In the genomic region with DNA sequence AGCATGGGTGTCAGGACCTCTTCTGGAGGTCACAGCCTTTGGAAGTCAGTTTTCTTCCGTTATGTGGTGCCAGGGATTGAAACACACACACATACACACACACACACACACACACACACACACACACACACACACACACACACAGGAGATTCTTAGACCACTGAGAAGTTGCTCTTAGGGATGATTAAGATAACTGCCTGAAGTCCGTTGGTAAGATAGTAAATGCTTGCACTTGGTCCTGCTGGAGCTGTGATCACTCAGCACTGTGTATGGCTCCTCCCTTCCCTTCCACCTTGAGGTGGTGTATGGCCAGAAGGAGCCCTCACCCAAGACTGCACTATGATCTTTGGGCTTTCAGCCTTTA, we compare ENCODE assay signal across 23 mouse cellular contexts.
DNase-seq lines count a peak whose midpoint lies in the region; ATAC-seq and TF ChIP-seq lines count a peak whose summit lies in the region.
"Had no signal": no experiment of that assay in that cellular context is flagged by ENCODE, and none has a peak within 500 bp of the region (broad histone marks: within the 10 kb centered on the region; RNA-seq: fewer than 3 reads in every experiment).

No protein-coding gene starts in this region.

- no peaks in the 10 kb centered on the region for H3K79me2 ChIP-seq in MEL (ENCODE audit: control insufficient read depth, insufficient read depth, low read length, poor library complexity)

- TF ChIP-seq EP300 in MEL (IDR thresholded peaks at IDR 0.05; ENCODE audit: low read depth in 1 of 2, low read length in 2 of 2) = peak; percentile 72 to 89

- H3K4me2 ChIP-seq in intestine, postnatal 0 days (replicated peaks; ENCODE audit: low read depth) = no peak overlapping the region
- no peak overlapping the region for H3K4me2 ChIP-seq in intestine, embryonic 16.5 days (ENCODE audit: low read depth, low read length)
- H3K4me2 ChIP-seq in forebrain, embryonic 11.5 days (ENCODE audit: low read depth, low read length, severe bottlenecking) = no peak overlapping the region

- WGBS in intestine, postnatal 0 days = 41% methylated on average over 2 of the region's 2 CpGs
- WGBS in intestine, embryonic 16.5 days = 52% methylated on average over 2 of the region's 2 CpGs
- WGBS in forebrain, embryonic 11.5 days = 65% methylated on average over 2 of the region's 2 CpGs

- H3K4me1 ChIP-seq in intestine, postnatal 0 days (replicated peaks; ENCODE audit: control insufficient read depth, insufficient read depth, low read length) = no peaks in the 10 kb centered on the region
- no peaks in the 10 kb centered on the region for H3K4me1 ChIP-seq in intestine, embryonic 16.5 days (ENCODE audit: control insufficient read depth, insufficient read depth, low read length)
- peaks cover 23 to 58% of the 10 kb centered on the region in 2 experiments for H3K4me1 ChIP-seq in MEL (ENCODE audit: control insufficient read depth in 1 of 2, insufficient read depth in 2 of 2, low read length in 2 of 2)
- no peaks in the 10 kb centered on the region for H3K4me1 ChIP-seq in forebrain, embryonic 11.5 days (replicated peaks; ENCODE audit: control insufficient read depth, insufficient read depth, low read length)

- H3K9me3 ChIP-seq in intestine, postnatal 0 days (ENCODE audit: control insufficient read depth) = no peaks in the 10 kb centered on the region
- H3K9me3 ChIP-seq in intestine, embryonic 16.5 days (ENCODE audit: control insufficient read depth, low read length) = no peaks in the 10 kb centered on the region
- no peaks in the 10 kb centered on the region for H3K9me3 ChIP-seq in MEL (replicated peaks; ENCODE audit: insufficient read depth, low read length)
- no peaks in the 10 kb centered on the region for H3K9me3 ChIP-seq in forebrain, embryonic 11.5 days (ENCODE audit: control insufficient read depth, low read length)
- H3K9me3 ChIP-seq: G1E had no signal

- no peak overlapping the region for H3K4me3 ChIP-seq in intestine, postnatal 0 days (ENCODE audit: low read depth, low read length)
- H3K4me3 ChIP-seq in intestine, embryonic 16.5 days (ENCODE audit: low read length) = no peak overlapping the region
- H3K4me3 ChIP-seq in MEL (ENCODE audit: control insufficient read depth in 1 of 2, insufficient read depth in 1 of 2, low read depth in 2 of 2, low read length in 2 of 2) = no peak overlapping the region
- no peak overlapping the region for H3K4me3 ChIP-seq in forebrain, embryonic 11.5 days (ENCODE audit: low read depth, low read length)

- no peak overlapping the region for H3K9ac ChIP-seq in intestine, postnatal 0 days (ENCODE audit: low read depth, low read length)
- no peak overlapping the region for H3K9ac ChIP-seq in intestine, embryonic 16.5 days (ENCODE audit: low read depth, low read length)
- 0 out of 2 replicates have a peak overlapping the region, but pooled peaks have one; percentile 6 for H3K9ac ChIP-seq in MEL (ENCODE audit: control insufficient read depth, low read depth, low read length, poor library complexity, severe bottlenecking)
- no peak overlapping the region for H3K9ac ChIP-seq in forebrain, embryonic 11.5 days (ENCODE audit: low read length)

- TF ChIP-seq RAD21 in MEL (IDR thresholded peaks at IDR 0.05; ENCODE audit: low read depth, low read length) = no peak

- H3K27ac ChIP-seq in intestine, postnatal 0 days (ENCODE audit: low read depth, low read length) = no peak overlapping the region
- H3K27ac ChIP-seq in intestine, embryonic 16.5 days (ENCODE audit: low read length) = no peak overlapping the region
- peak overlapping the region; percentile 93 for H3K27ac ChIP-seq in MEL (ENCODE audit: control insufficient read depth, low read depth, low read length)
- no peak overlapping the region for H3K27ac ChIP-seq in forebrain, embryonic 11.5 days (ENCODE audit: low read depth, low read length)

- ATAC-seq in intestine, postnatal 0 days = 0 out of 2 replicates have a peak, but pooled peaks have one; percentile 17
- no peak; the same call in 1 of the 2 replicates for ATAC-seq in intestine, embryonic 16.5 days
- ATAC-seq in megakaryocyte progenitor cell, adult 5-6 weeks (replicated peaks; ENCODE audit: poor library complexity) = 0 out of 2 replicates have a peak, but pooled peaks have one; percentile 15
- no peak for ATAC-seq in forebrain, embryonic 11.5 days (replicated peaks; ENCODE audit: low FRiP score)
- ATAC-seq: activated CD4-positive, CD25-positive, alpha-beta regulatory T cell, adult 4 months; CD4-positive, CD25-positive, alpha-beta regulatory T cell, adult 4 months; Patski had no signal

- DNase-seq in MEL (ENCODE audit: low read depth, low spot score) = peak; percentile 74
- no peak for DNase-seq in forebrain, embryonic 11.5 days (ENCODE audit: low spot score)
- DNase-seq in adrenal gland, postnatal 4 days (ENCODE audit: low spot score in 2 of 2) = no peak
- DNase-seq: adrenal gland, adult 2 months; adrenal gland, adult 8-10 months; adrenal gland, postnatal 10 days; adrenal gland, postnatal 14 days; adrenal gland, postnatal 25 days; adrenal gland, postnatal 36 days; B cell, adult 2 months; cerebellum, adult 11 months; cerebellum, adult 11-12 months; cerebellum, adult 18-20 months; cerebellum, adult 2 months; cerebellum, adult 8-10 months had no signal

- TF ChIP-seq POLR2A in MEL (IDR thresholded peaks at IDR 0.05; ENCODE audit: control insufficient read depth in 1 of 2, insufficient read depth in 1 of 2, low read depth in 1 of 2, low read length in 2 of 2, poor library complexity in 1 of 2) = no peak

- no peak for TF ChIP-seq CTCF in intestine, postnatal 0 days (IDR thresholded peaks at IDR 0.05; ENCODE audit: low read depth)
- TF ChIP-seq CTCF in MEL (IDR thresholded peaks at IDR 0.05 in 2 of 3, conservative IDR thresholded peaks at IDR 0.05 in 1 of 3; ENCODE audit: control insufficient read depth in 1 of 3, insufficient read depth in 1 of 3, low read depth in 2 of 3, low read length in 3 of 3, poor library complexity in 1 of 3, severe bottlenecking in 1 of 3) = no peak

- peaks cover 21% of the 10 kb centered on the region; the same call in 1 of the 2 replicates for H3K27me3 ChIP-seq in intestine, postnatal 0 days (replicated peaks; ENCODE audit: control insufficient read depth, insufficient read depth, low read length)
- H3K27me3 ChIP-seq in intestine, embryonic 16.5 days (replicated peaks; ENCODE audit: control insufficient read depth, insufficient read depth, low read length) = peaks cover 4% of the 10 kb centered on the region; the same call in 1 of the 2 replicates
- H3K27me3 ChIP-seq in MEL (ENCODE audit: control insufficient read depth in 1 of 2, insufficient read depth in 2 of 2, low read length in 2 of 2) = no peaks in the 10 kb centered on the region
- no peaks in the 10 kb centered on the region for H3K27me3 ChIP-seq in forebrain, embryonic 11.5 days (ENCODE audit: control insufficient read depth, insufficient read depth, low read length)
- H3K27me3 ChIP-seq: CH12.LX had no signal

- H3K36me3 ChIP-seq in intestine, postnatal 0 days (ENCODE audit: control insufficient read depth, insufficient read depth) = no peaks in the 10 kb centered on the region
- no peaks in the 10 kb centered on the region for H3K36me3 ChIP-seq in intestine, embryonic 16.5 days (ENCODE audit: control insufficient read depth, insufficient read depth, low read length)
- peaks cover 0 to 45% of the 10 kb centered on the region in 2 experiments; a peak in 2 of 4 replicates for H3K36me3 ChIP-seq in MEL (ENCODE audit: control insufficient read depth in 1 of 2, insufficient read depth in 2 of 2, low read length in 2 of 2)
- no peaks in the 10 kb centered on the region for H3K36me3 ChIP-seq in forebrain, embryonic 11.5 days (ENCODE audit: control insufficient read depth, insufficient read depth, low read length)
- H3K36me3 ChIP-seq: G1E had no signal

TF ChIP-seq in MEL, 35 proteins besides CTCF, POLR2A, EP300 and RAD21:
- TF ChIP-seq GATA1 (IDR thresholded peaks at IDR 0.05; ENCODE audit: low read depth, low read length) = peak; percentile 67
- no peak for TF ChIP-seq ZKSCAN1 (IDR thresholded peaks at IDR 0.05; ENCODE audit: low read depth, low read length)
- TF ChIP-seq SIN3A (IDR thresholded peaks at IDR 0.05; ENCODE audit: low read length) = peak; percentile 74
- TF ChIP-seq MXI1 (IDR thresholded peaks at IDR 0.05; ENCODE audit: low read depth, low read length) = 0 out of 2 replicates have a peak, but pooled peaks have one; percentile 28
- peak; percentile 50; the same call in 1 of the 2 replicates for TF ChIP-seq ETS1 (IDR thresholded peaks at IDR 0.05; ENCODE audit: low read depth, low read length)
- no peak for TF ChIP-seq MEF2A (IDR thresholded peaks at IDR 0.05; ENCODE audit: extremely low read depth, insufficient replicate concordance, low read depth, low read length, poor library complexity, severe bottlenecking)
- TF ChIP-seq TCF12 (IDR thresholded peaks at IDR 0.05; ENCODE audit: low read depth, low read length) = peak; percentile 57
- no peak for TF ChIP-seq UBTF (IDR thresholded peaks at IDR 0.05; ENCODE audit: borderline replicate concordance, insufficient read depth, low read depth, low read length)
- 0 out of 2 replicates have a peak, but pooled peaks have one; percentile 24 for TF ChIP-seq TBP (IDR thresholded peaks at IDR 0.05; ENCODE audit: low read depth, low read length)
- TF ChIP-seq ELF1 (IDR thresholded peaks at IDR 0.05; ENCODE audit: low read depth, low read length) = 0 out of 2 replicates have a peak, but pooled peaks have one; percentile 8
- peak; percentile 88 for TF ChIP-seq MYB (IDR thresholded peaks at IDR 0.05; ENCODE audit: low read depth, low read length)
- TF ChIP-seq MYC (IDR thresholded peaks at IDR 0.05; ENCODE audit: low read depth, low read length) = 0 out of 2 replicates have a peak, but pooled peaks have one; percentile 29
- peak; percentile 24; the same call in 1 of the 2 replicates for TF ChIP-seq NELFE (IDR thresholded peaks at IDR 0.05; ENCODE audit: low read depth, low read length)
- TF ChIP-seq USF2 (IDR thresholded peaks at IDR 0.05; ENCODE audit: borderline replicate concordance in 1 of 2, insufficient read depth in 1 of 2, low read depth in 1 of 2, low read length in 2 of 2) = no peak
- no peak for TF ChIP-seq NRF1 (IDR thresholded peaks at IDR 0.05; ENCODE audit: insufficient read depth, low read depth, low read length, poor library complexity, severe bottlenecking)
- no peak for TF ChIP-seq BHLHE40 (IDR thresholded peaks at IDR 0.05; ENCODE audit: borderline replicate concordance, low read depth, low read length)
- no peak for TF ChIP-seq GABPA (IDR thresholded peaks at IDR 0.05; ENCODE audit: low read depth, low read length)
- TF ChIP-seq ZNF384 (IDR thresholded peaks at IDR 0.05; ENCODE audit: low read depth, low read length) = no peak
- TF ChIP-seq POLR2AphosphoS2 (IDR thresholded peaks at IDR 0.05; ENCODE audit: low read length) = no peak
- TF ChIP-seq HCFC1 (IDR thresholded peaks at IDR 0.05; ENCODE audit: low read depth, low read length) = 0 out of 2 replicates have a peak, but pooled peaks have one; percentile 36
- no peak; the same call in 1 of the 2 replicates for TF ChIP-seq SMC3 (IDR thresholded peaks at IDR 0.05; ENCODE audit: low read depth, low read length)
TF ChIP-seq in MEL: peak in this region for 11.

Comparison
In these comparisons a context has a peak if more than half of its experiments do, and no peak if none do; other contexts are left out.
1. ATAC-seq: peak in intestine, postnatal 0 days (single experiment) and megakaryocyte progenitor cell, adult 5-6 weeks (single experiment); none in intestine, embryonic 16.5 days (single experiment) and forebrain, embryonic 11.5 days (single experiment).